Mouse (Mus musculus) urinary bladder, adult 18-20 months (tissue): ENCODE measurements around the gene Sh3bp1.

Source experiments
- DNase-seq, 2 experiments: peaks; one replicate each; pipeline ENCODE4 v3.0.0; 2022; ENCODE audit warnings: low spot score in 2 of 2, mixed read lengths in 2 of 2

Sh3bp1 gene

GRCm38 (mm10) chr15:78899740-78900584, at the start of gene Sh3bp1:
Gene Sh3bp1, plus strand, starts transcription at chr15:78899768.
- DNase-seq: peak; percentile 63 to 69

GRCm38 (mm10) chr15:78850059-78850824, 49.3 kb upstream of the Sh3bp1 start:
- no peak for DNase-seq

DNA sequence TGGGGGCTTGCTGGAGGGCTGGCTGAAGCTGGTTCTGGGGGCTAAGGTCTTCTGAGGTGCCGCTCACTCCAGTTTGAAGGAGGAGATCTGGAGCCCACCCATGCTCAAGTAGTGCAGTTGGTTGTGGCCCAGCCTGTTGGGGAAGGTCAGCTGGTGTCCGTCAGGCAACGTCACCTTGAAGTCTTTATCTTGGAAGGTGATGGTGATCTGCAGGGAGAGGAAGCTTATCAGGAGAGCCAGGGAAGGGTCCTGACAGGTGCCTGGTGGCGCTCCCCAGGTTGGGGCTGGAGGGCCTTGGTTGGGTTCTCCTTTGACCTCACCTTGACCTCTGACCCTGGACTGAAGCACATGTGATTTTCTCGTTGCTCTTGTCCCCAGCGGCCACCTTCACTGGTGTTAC, 48.6 kb upstream of the Sh3bp1 start:
- DNase-seq: no peak

- DNase-seq: peak; percentile 81 to 82
Observed at GRCm38 (mm10) chr15:78851505-78852153, 47.9 kb upstream of the Sh3bp1 start.

- DNase-seq: no peak
Observed at GRCm38 (mm10) chr15:78855303-78855965, 44.1 kb upstream of the Sh3bp1 start, which contains the start of gene Lgals2. Gene Lgals2, minus strand, starts transcription at chr15:78855529.

DNA sequence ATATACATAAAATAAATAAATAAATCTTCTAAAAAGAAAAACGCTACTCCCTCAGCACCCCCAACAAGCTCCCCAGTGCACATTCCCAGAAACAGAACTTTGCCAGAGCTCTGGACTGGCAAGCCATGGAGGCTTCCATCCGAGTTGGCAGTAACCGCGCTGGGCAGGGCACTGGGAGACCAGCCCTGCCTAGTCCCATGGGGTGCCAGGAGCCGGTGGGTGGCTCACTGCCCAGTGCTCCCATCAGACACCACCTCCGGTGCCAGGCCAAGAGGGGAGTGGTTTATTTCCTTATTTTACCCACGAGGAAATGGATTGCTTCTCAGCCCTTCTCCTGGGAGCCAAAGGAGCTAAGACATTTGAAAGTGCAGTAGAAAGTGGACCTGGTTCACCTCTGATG, 42.6 kb upstream of the Sh3bp1 start:
- no peak for DNase-seq

- DNase-seq: no peak
Observed at GRCm38 (mm10) chr15:78859311-78859710, 40.3 kb upstream of the Sh3bp1 start.

DNA sequence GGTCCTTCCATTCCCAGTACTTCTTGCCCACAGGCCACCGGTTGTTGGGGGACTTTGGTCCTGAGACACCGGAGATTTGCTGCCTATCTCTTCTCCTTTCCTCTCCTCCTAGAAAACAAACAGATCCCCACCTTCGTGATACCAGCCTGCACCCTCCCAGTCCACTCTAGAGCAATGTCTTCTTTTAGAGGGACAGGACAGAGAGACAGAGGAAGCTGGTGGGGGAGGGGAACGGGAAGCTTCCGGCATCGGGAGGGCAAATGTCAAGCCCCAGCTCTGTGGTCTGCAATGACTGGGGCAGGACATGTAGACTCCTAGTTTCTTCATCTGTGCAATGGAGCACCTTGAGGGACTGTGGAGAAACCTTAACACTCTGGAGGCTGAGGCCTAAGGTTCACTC, 39.9 kb upstream of the Sh3bp1 start:
- DNase-seq: no peak

DNA sequence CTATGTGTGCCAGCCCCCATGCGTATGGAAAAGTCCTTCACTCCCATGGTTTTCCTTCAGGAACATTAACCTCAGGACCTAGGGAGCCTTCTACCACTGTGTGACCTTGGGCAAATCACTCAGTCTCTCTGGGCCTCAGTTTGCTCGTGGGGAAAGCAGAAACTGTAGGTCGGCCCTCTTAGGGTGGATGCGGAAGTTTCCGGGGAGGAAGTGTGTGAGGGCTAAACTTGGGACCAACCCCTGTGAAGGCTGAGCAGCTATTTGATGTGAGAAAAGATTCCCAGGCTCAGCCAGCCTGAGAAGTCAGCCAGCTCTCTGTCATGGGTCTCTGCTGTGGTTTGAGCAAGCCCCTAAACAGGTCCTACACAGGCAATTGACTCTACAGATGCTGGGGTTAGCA, 37.3 kb upstream of the Sh3bp1 start:
- no peak for DNase-seq

DNA sequence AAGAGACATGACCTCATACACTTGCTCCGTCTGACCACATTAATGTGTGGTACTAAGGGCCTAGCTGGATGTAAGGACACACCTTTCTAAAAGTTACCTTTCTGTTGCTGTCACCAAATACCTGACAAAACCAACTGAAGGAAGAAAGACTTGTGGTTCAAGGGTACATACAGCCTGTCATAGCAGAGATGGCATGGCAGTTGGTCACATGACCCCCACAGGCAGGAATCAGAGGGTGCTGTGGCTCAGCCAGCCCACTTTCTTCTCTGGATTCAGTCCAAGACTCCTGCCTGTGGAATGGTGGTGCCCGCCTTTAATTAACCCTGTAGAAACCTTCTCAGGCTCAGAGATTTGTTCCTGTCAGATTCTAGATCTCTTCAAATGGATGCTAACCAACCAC, 36.4 kb upstream of the Sh3bp1 start:
- DNase-seq: no peak

DNA sequence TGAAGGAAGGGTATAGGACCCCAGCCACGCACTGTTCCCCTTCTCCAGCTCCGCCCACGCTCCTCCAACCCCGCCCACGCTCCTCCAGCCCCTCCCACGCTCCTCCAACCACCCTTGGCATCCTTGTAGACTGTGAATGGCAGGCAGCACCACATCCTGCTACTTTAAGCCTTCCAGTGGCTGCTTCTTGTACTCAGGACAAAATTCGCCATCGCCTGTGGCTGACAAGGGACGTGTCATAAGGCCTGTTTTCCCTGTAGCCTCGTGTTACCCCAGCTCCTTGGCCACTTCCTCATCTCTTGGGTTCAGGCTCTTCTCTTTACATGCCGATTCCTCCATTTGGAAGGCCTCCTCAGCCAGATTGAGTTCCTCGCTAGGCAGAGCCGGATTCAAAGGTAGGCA, 35.7 kb upstream of the Sh3bp1 start:
- DNase-seq: no peak

DNA sequence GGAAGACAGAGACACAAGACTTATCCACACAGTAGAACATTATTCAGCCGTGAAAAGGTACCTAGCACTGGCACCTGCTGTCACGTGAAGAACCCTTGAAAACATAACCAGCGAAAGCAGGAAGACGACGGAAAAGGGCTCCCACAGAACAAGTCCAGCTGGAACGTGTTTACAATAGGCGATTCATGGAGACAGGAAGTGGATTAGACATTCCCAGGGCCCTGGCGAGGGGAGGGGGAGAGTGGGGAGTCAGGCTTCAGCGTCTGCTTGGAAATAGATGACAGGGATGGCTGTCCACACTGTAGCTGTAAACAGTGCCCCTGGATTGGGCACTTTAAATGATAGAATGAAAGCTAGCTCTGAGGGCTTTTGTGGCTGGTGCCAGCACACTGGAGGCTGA, 31.2 kb upstream of the Sh3bp1 start:
- no peak for DNase-seq

- DNase-seq: no peak
Observed at GRCm38 (mm10) chr15:78868826-78869233, 30.7 kb upstream of the Sh3bp1 start.

DNA sequence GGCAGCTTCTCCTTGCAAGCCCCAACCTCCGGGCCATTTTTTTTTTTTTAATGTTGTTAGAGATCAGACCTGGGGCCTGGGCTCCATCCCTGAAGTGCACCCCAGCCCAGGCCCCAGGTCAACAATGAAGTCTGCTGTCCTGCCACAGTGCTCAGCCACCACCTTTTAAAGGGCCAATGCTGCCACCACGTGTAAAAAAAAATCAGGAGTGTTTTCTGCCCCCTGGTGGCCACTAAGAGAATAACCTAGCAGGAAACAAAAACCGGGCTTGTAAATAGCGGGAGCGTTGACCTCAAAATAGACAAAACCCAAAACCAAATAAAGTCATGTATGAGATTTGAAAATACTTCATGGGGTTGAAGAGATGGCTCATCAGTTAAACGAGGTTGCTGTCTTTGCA, 29.8 kb upstream of the Sh3bp1 start:
- no peak for DNase-seq

DNA sequence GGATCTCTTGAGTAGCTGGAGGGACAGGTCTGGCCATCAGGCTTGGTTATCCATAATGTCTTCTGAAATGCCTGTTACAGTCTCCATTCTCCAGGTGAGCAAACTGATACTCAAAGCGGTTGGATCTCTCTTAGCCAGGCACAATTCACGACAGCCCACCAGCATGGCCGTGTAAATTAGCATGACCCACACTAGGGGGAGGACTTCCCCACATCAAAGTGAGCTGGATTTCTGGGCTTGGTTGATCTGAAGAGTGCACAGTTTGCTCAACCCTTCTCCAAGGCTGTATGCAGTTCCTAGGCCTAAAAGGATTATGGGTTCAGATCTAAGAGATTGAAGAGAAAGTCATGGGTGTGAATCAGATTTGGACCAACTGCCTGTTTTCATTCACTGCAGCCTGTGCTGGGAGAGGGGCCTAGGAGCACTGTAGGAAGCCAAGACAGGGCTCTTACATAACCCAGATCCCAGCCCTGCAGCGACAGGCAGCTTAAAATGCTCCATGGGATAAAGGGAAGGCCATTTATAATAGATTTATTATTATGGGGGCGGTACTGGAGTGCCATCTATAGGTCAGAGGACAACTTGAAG, 27.5 kb upstream of the Sh3bp1 start:
- no peak for DNase-seq

DNA sequence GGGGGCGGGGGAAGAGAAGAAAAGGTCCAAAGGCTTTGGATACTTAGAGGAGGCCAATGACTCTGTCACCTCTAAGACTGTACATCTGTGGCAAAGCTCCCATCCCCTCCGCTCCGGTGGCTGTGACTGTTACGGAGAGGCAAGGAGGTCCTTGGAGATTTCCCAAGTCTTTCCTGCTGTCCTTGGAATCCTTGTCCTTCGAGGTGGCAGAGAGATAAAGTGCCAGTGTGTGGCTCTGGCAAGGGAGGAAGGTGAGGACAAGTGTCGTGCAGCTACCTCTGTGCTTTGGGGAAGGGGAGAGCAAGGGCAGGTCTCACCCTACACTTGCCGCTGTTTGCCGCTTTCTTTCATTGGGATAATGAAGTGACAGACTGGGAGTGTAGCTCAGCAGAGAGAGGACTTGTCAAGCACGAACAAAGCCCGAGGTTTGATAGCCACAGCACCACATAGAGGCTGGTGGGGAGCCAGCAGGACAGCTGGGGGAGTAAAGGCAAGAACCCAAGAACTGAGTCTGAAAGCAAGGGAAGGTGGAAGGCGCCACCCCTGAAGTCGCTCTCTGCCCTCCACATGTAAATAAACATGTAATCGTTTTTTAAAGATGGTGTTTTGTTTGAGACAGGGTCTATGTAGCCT, 25.6 kb upstream of the Sh3bp1 start:
- no peak for DNase-seq

GRCm38 (mm10) chr15:78874989-78875388, 24.6 kb upstream of the Sh3bp1 start:
- DNase-seq: no peak

DNA sequence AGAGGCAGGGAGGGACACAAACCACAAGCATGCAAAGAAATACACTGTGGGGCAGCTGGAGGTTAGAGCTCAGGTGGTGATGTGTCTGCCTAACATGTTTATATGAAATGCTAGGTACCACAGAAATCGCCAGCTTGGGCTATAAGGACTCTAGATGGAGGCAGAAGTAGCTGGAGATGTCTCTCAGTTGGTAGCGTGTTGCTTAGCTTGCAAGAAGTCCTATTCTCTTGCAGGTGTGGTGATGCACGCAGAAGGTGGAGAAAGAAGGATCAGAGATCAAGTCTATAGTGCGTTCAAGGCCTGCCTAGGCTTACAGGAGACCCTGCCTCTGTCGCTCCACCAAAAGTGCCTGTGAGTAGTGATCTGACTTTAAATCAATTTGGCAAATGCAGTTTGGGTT, 24.0 kb upstream of the Sh3bp1 start:
- no peak for DNase-seq

DNA sequence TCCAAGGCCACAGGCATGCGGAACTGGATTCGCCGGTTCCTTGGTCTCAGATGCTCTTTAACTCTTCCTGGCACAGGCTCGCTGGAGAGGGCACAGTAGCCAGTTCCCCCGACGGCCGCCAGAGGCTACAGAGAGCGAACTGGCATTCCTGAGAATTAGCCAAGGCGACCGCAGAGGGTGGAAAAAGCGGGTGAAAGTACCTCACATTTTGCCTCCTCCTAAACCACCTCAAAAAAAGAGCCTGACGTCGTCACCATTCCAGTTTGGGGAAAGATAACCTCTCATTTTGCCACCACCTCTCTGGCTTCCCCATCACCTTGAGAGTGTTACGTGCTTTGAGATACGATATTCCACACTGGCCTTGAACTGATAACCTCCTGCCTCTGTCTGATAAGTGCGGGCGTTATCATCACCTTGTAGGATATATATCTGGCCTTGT, 23.3 kb upstream of the Sh3bp1 start:
- peak; percentile 82 to 86 for DNase-seq

DNA sequence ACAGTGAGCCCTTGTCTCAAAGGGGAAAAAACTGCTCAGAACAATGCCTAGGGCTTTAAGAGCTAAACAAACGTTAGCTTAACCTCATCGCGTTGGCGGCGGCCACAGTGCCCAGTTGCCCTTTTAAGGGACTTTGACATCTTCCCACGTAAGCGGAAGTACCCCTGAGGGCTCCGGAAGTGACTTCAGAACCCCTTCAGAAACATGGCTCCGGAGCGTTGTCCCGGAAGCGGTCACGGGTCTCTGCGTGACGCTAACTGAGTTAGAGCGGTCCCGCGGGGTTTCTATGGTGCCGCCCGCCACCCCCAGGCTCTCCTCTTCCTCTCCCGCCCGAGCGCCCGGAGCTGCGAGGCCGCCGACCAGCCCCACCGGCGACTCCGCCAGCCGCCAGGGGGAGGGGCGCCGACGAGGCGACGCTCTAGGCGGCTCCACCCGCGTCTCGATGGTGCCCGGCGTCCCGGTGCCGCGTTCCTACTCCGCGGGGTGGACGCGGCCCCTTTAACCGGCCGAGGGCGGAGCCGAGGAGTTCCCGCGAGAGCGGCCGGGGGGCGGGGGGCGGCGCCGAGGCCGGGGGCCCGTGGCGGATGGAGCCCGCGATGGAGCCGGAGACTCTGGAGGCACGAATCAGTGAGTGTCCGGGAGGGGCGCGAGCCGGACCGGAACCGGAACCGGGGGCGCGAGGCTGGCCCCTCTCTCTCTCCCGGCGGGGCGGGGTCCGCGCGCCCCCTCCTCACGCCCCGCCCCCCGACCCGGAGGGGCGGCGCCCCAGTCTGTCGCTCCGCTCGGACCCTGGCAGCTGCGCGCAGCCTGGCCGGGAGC, 22.4 kb upstream of the Sh3bp1 start, which contains the start of gene Gga1:
Gene Gga1 (plus strand): TSS at position 200 of the 819 bp plus-strand sequence.
- DNase-seq: peak; percentile 86 to 89
